Mouse (Mus musculus): ENCODE data around the gene Nucb1.
"Not testable (repeated sequence)": the region's sequence is repeated elsewhere in the genome, so short reads cannot be mapped to it uniquely, and the experiment has no call there.

Nucb1 gene

GRCm38 (mm10) chr7:45509912-45510787, at the start of gene Nucb1:
Nucb1 (minus strand) TSS chr7:45510406.
- peak; percentile 83 to 86 for DNase-seq (ENCODE audit: low spot score in 2 of 2)

- no peak for DNase-seq (ENCODE audit: low spot score in 2 of 2)
These were observed 48.7 kb upstream of the Nucb1 start for GRCm38 (mm10) chr7:45558907-45559306.

- peak in 1 of 2 experiments; percentile 70 for DNase-seq (ENCODE audit: low spot score in 2 of 2)
These were observed 45.6 kb upstream of the Nucb1 start for GRCm38 (mm10) chr7:45555787-45556186.

- no peak for DNase-seq (ENCODE audit: low spot score in 2 of 2)
These were observed 44.5 kb upstream of the Nucb1 start, which contains the start of gene Hsd17b14 for GRCm38 (mm10) chr7:45554744-45555143. Hsd17b14 (plus strand) TSS chr7:45554893.

GRCm38 (mm10) chr7:45553990-45554389, 43.8 kb upstream of the Nucb1 start:
- no peak for DNase-seq (ENCODE audit: low spot score in 2 of 2)

- no peak for DNase-seq (ENCODE audit: low spot score in 2 of 2)
These were observed 43.3 kb upstream of the Nucb1 start for GRCm38 (mm10) chr7:45553519-45553918.

- DNase-seq (ENCODE audit: low spot score in 2 of 2) = no peak
These were observed 41.3 kb upstream of the Nucb1 start for GRCm38 (mm10) chr7:45551512-45551883.

GRCm38 (mm10) chr7:45550821-45551511, 40.8 kb upstream of the Nucb1 start:
- no peak for DNase-seq (ENCODE audit: low spot score in 2 of 2)

- DNase-seq (ENCODE audit: low spot score in 2 of 2) = no peak
These were observed 39.6 kb upstream of the Nucb1 start for GRCm38 (mm10) chr7:45549641-45550436.

- no peak for DNase-seq (ENCODE audit: low spot score in 2 of 2)
These were observed 34.3 kb upstream of the Nucb1 start for GRCm38 (mm10) chr7:45544525-45544924.

- DNase-seq (ENCODE audit: low spot score in 2 of 2) = no peak
These were observed 30.0 kb upstream of the Nucb1 start for GRCm38 (mm10) chr7:45540213-45540612.

- no peak for DNase-seq (ENCODE audit: low spot score in 2 of 2)
These were observed 28.9 kb upstream of the Nucb1 start for GRCm38 (mm10) chr7:45539095-45539494.

- DNase-seq (ENCODE audit: low spot score in 2 of 2) = peak in 1 of 2 experiments; percentile 29
These were observed 28.2 kb upstream of the Nucb1 start for GRCm38 (mm10) chr7:45538163-45539041.

- DNase-seq (ENCODE audit: low spot score in 2 of 2) = no peak
These were observed 27.4 kb upstream of the Nucb1 start for GRCm38 (mm10) chr7:45537602-45538001.

GRCm38 (mm10) chr7:45535676-45536075, 25.5 kb upstream of the Nucb1 start:
- DNase-seq (ENCODE audit: low spot score in 2 of 2) = no peak

- no peak for DNase-seq (ENCODE audit: low spot score in 2 of 2)
These were observed 20.4 kb upstream of the Nucb1 start for GRCm38 (mm10) chr7:45530643-45531042.

- DNase-seq (ENCODE audit: low spot score in 2 of 2) = no peak
These were observed 19.3 kb upstream of the Nucb1 start for GRCm38 (mm10) chr7:45529461-45529860.

GRCm38 (mm10) chr7:45527169-45527568, 17.0 kb upstream of the Nucb1 start:
- not testable (repeated sequence) for DNase-seq (ENCODE audit: low spot score in 2 of 2)

GRCm38 (mm10) chr7:45526474-45527120, 16.4 kb upstream of the Nucb1 start:
- DNase-seq (ENCODE audit: low spot score in 2 of 2) = no peak

GRCm38 (mm10) chr7:45525809-45526473, 15.7 kb upstream of the Nucb1 start, which contains the start of the genes Ppp1r15a and Plekha4:
Ppp1r15a (minus strand) TSS chr7:45526268.
Plekha4 (plus strand) TSS chr7:45526330.
- DNase-seq (ENCODE audit: low spot score in 2 of 2) = peak; percentile 91 to 96

Data from frontal cortex, postnatal 14 days (tissue).